Mouse (Mus musculus) liver, adult 2 months (tissue): ENCODE data around the gene Zbtb7a. TPM values are rescaled to one million over a fixed set of nuclear protein-coding genes. Genes with fewer than 3 reads are reported as not detected.

Experiments
- DNase-seq: peaks from one replicate; pipeline ENCODE4 v3.0.0-alpha.2; 2011; ENCODE audit warnings: low read depth, low spot score; ENCODE audit errors: extremely low read depth
- H3K27ac ChIP-seq: fragments of 200-500 bp; replicated peaks from 2 replicates; pipeline ENCODE4 v1.5.1; 2012; ENCODE audit warnings: low read depth, mild to moderate bottlenecking, control low read depth, inconsistent platforms, low read length; ENCODE audit not compliant: insufficient read depth
- H3K27me3 ChIP-seq: fragments of 200-500 bp; 2 replicates; pipeline ENCODE4 v1.6.1; 2012; ENCODE audit warnings: mild to moderate bottlenecking, moderate library complexity, low read length, inconsistent platforms; ENCODE audit not compliant: control insufficient read depth, insufficient read depth
- H3K36me3 ChIP-seq: fragments of 200-500 bp; 2 replicates; pipeline ENCODE4 v1.6.1; 2012; ENCODE audit warnings: low read length, inconsistent platforms; ENCODE audit not compliant: control insufficient read depth, insufficient read depth
- H3K4me1 ChIP-seq: fragments of 200-500 bp; 2 replicates; pipeline ENCODE4 v1.6.1; 2011; ENCODE audit warnings: low read length; ENCODE audit not compliant: control insufficient read depth, insufficient read depth
- H3K4me3 ChIP-seq: fragments of 200-500 bp; 2 replicates; pipeline ENCODE4 v1.5.1; 2011; ENCODE audit warnings: low read depth, mild to moderate bottlenecking, control low read depth, low read length, moderate library complexity; ENCODE audit not compliant: insufficient read depth
- H3K79me2 ChIP-seq: fragments of 200-500 bp; 2 replicates; pipeline ENCODE4 v1.6.1; 2012; ENCODE audit warnings: inconsistent platforms, mild to moderate bottlenecking, low read length, moderate library complexity; ENCODE audit not compliant: control insufficient read depth, insufficient read depth
- H3K9ac ChIP-seq: fragments of 200-500 bp; 2 replicates; pipeline ENCODE4 v1.6.1; 2012; ENCODE audit warnings: low read depth, mild to moderate bottlenecking, control low read depth, inconsistent platforms, low read length
- CTCF ChIP-seq: fragments of 200-500 bp; IDR thresholded peaks from 2 replicates; pipeline ENCODE4 v1.5.1; 2011; ENCODE audit warnings: low read depth, low read length, control low read depth
- POLR2A ChIP-seq: fragments of 200-500 bp; IDR thresholded peaks from 2 replicates; pipeline ENCODE4 v1.6.1; 2011; ENCODE audit warnings: low read length, control low read depth; ENCODE audit not compliant: insufficient read depth; ENCODE audit errors: extremely low read depth
- WGBS: fragments of 180-500 bp; shearing (Covaris S2); methylation state at CpG from one replicate; pipeline ENCODE4 v1.1.7; 2018; 5-methylcytosine and 5-hydroxymethylcytosine counted together
- polyA plus RNA-seq: library from polyadenylated mRNA; depleted of rRNA; stranded (reverse); fragments of >200 nt; gene quantifications from 2 replicates; pipeline ENCODE4 v1.2.3, GENCODE M21; 2012
- total RNA-seq: library from RNA; depleted of rRNA; stranded (reverse); fragments of >200 nt; gene quantifications from 2 replicates; pipeline ENCODE4 v1.2.3, GENCODE M21; 2014

Zbtb7a gene
- total and polyA plus RNA-seq, 2 experiments: 10.0 to 28.6 TPM

DNA sequence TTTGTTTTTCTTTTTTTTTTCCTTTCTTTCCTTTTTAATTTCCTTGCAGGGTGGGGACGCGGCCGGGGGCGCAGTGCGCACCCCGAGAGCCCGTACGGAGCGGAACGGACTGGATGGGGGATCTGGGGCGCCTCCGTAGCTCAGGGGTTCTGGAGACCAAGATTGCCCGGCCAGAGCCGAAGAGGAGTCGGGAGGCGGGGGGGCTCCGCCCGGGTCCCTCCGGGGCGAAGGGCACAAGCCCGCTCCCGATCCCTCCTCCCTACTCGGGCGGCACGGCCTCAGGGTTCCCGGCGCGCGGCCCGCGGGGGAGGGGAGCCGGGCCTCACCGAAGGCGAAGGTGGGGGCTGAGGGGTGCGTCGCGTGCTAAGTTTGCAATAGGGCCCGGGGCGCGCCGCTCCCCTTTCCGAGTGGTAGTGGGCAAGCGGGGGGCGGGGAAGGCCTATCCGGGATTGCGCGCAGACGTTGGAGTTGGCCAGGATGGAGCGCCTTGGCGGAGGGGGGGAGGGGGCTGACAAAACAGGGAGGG lies 1.7 kb downstream of the Zbtb7a start:
- peak; percentile 71 for DNase-seq
- peak overlapping the region; percentile 99 for H3K27ac ChIP-seq
- peaks cover 41% of the 10 kb centered on the region for H3K79me2 ChIP-seq
- H3K27me3 ChIP-seq: no peaks in the 10 kb centered on the region
- TF ChIP-seq CTCF (no peak), POLR2A (peak; percentile 35; the same call in 1 of the 2 replicates)
- no peaks in the 10 kb centered on the region for H3K36me3 ChIP-seq
- H3K9ac ChIP-seq: peak overlapping the region; percentile 96
- 2% methylated on average over 43 of the region's 50 CpGs for WGBS
- H3K4me3 ChIP-seq: peak overlapping the region; percentile 97
- peaks cover 22% of the 10 kb centered on the region for H3K4me1 ChIP-seq

DNA sequence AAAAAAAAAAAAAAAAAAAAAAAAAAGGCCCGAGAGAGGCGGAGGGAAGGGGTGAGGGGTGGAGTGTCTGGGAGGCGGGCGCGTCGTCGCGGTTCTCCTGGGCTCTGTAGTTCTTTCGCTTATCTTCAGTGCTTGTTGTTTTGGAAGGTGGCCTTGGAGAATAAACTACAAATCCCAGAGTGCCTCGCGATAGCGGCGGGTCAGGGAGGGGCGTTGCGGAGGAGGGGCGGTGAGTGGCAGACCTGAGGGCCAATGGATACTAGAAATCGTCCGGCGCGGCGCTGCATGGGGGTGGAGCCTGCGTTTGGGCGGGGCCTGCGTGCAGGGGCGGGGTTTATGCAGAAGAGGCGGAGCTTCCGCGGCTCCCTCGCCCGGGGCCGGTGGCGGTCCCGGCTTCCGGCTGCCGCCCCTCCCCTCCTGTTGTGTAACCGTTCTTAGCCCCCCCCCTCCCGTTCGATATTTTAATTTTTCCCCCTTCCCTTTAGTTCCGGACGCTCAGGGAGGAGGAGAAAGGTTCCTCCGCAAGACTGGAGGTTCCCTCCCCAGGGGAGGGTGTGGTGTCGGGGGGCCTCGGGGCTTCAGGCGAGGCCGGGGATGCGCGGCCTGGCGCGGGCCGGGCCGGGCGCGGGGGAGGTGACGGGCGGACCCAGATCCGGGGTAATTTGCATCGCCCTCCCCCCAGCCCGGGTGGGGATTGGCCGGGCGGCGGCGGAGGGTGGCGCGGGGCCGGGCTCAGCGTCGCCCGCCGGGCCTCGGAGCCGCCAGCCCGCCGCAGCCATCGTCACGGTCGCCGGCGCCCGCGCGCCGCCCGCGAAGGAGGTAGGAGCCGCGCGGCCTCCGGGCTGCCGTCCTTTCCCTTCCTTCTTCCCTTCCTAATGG lies 2.5 kb downstream of the Zbtb7a start:
- H3K79me2 ChIP-seq: peaks cover 47% of the 10 kb centered on the region
- peak overlapping the region; percentile 84 for H3K9ac ChIP-seq
- H3K27me3 ChIP-seq: no peaks in the 10 kb centered on the region
- H3K4me3 ChIP-seq: peak overlapping the region; percentile 97
- WGBS: under 1% methylated on average over 85 of the region's 89 CpGs
- TF ChIP-seq CTCF (no peak), POLR2A (peak; percentile 50; the same call in 1 of the 2 replicates)
- H3K36me3 ChIP-seq: no peaks in the 10 kb centered on the region
- peaks cover 22% of the 10 kb centered on the region for H3K4me1 ChIP-seq
- peak; percentile 95 for DNase-seq
- H3K27ac ChIP-seq: peak overlapping the region; percentile 93

DNA sequence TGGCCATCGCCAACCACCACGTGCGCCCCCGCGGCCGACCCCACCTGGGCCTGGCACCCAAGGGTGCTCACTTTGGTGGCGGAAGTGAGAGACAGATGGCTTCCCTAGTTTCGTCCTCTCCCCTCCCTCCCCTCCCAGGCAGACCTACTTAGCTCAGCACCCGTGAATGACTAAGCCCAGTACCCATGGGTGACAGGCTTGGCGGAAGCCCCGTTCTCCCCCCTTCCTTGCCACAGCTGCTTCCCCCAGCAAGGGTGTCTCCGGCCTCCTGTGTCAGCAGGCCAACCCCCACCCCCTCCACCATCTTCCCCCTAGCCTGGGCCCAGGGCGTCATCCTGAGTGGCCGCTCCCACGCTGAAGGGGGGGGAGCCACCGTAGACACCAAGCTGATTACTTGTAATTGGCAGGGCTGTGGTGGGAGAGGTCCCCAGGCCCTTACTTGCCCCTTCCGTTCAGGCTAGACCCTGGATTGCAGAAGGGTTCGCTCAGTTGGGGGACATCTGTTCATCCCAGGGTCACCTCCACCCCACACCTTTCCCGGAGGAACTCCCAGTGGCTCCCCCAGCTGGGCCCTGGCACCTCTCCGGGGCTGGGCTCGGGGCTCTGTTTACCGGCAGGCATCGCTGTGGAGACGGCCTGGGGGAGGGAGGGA lies 3.2 kb downstream of the Zbtb7a start:
- H3K27me3 ChIP-seq: no peaks in the 10 kb centered on the region
- H3K4me3 ChIP-seq: peak overlapping the region; percentile 92
- no peaks in the 10 kb centered on the region for H3K36me3 ChIP-seq
- H3K79me2 ChIP-seq: peaks cover 55% of the 10 kb centered on the region
- 0% methylated on average over 24 of the region's 24 CpGs for WGBS
- peaks cover 22% of the 10 kb centered on the region for H3K4me1 ChIP-seq
- H3K27ac ChIP-seq: peak overlapping the region; percentile 93
- DNase-seq: peak; percentile 30
- TF ChIP-seq CTCF (no peak), POLR2A (no peak)
- H3K9ac ChIP-seq: peak overlapping the region; percentile 84

DNA sequence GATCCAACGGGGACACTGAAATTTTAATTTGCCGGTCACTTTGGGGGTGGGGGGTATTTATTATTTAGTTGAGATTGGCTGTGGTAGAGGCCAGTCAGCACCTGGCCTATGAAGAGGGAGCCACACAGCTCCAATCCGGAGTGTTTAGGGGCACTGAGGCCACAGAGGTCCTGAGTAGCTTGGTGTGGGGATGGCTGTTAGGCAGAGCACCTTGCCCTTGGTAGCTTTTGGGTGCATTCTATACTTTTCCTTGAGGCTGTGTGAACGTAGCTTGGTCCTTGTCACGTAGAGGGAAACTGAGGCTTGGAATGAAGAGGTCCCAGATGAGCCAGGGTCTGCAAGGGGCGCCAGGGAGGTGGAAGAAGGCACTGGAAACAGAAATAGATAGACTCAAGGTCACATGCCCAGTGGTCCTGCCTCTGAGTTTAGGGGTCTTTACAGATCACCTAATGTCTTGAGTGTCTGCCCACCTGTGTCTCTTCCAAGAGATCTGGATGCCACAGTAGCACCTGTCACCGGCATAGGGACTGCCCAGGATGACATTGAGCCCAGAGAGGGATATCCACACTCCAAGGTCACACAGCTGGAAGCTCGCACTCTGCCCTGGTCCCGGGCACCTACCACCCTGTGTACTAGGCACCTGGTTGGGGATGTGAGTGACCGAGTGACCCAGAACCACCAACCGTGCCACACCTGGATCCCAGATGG lies 4.0 kb downstream of the Zbtb7a start:
- H3K27ac ChIP-seq: peak overlapping the region; percentile 19
- peak; percentile 53 for DNase-seq
- H3K4me3 ChIP-seq: peak overlapping the region; percentile 92
- H3K9ac ChIP-seq: peak overlapping the region; percentile 84
- 14% methylated on average over 11 of the region's 11 CpGs for WGBS
- H3K79me2 ChIP-seq: peaks cover 62% of the 10 kb centered on the region
- H3K4me1 ChIP-seq: peaks cover 22% of the 10 kb centered on the region
- 0 out of 2 replicates have a peak, but pooled peaks cover 2% of the 10 kb centered on the region for H3K36me3 ChIP-seq
- no peaks in the 10 kb centered on the region for H3K27me3 ChIP-seq
- no peak for TF ChIP-seq POLR2A
- TF ChIP-seq CTCF: no peak

DNA sequence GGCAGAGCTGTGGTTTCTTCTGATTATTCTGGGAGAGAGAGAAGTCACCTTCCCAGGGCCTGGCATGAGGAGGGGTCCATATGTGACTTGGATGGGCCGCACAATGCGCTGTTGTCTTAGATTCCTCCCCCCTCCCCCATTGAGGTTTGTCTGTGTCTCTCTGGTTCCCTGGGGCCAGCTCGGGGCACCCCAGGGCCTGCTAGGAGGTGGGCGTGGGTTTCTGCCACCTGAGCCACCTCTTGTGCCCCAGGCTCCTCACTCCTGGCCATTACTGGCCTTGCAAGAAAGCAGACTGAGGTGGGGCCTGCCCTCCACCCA lies 4.5 kb downstream of the Zbtb7a start:
- peak overlapping the region; percentile 19 for H3K27ac ChIP-seq
- 0 out of 2 replicates have a peak, but pooled peaks cover 2% of the 10 kb centered on the region for H3K36me3 ChIP-seq
- H3K27me3 ChIP-seq: no peaks in the 10 kb centered on the region
- peaks cover 67% of the 10 kb centered on the region for H3K79me2 ChIP-seq
- peak overlapping the region; percentile 32 for H3K9ac ChIP-seq
- 53% methylated on average over 4 of the region's 4 CpGs for WGBS
- TF ChIP-seq CTCF: no peak
- TF ChIP-seq POLR2A: no peak
- H3K4me3 ChIP-seq: peak overlapping the region; percentile 5; the same call in 1 of the 2 replicates
- peaks cover 22% of the 10 kb centered on the region for H3K4me1 ChIP-seq
- no peak for DNase-seq
